Mouse (Mus musculus) brain, embryonic 18.5 days (tissue): ENCODE results near the gene Washc3.

Source experiments
- DNase-seq: peaks from one replicate; pipeline ENCODE4 v3.0.0-alpha.2; 2012; ENCODE audit warnings: low read depth, low spot score

The Washc3 gene

GRCm38 (mm10) chr10:88255556-88255955 is 54.7 kb downstream of the Washc3 start:
- no peak for DNase-seq

GRCm38 (mm10) chr10:88260309-88260708 is 59.4 kb downstream of the Washc3 start:
- no peak for DNase-seq

- no peak for DNase-seq
Measured at GRCm38 (mm10) chr10:88261186-88261585, 60.3 kb downstream of the Washc3 start.

GRCm38 (mm10) chr10:88263383-88263782 is 62.5 kb downstream of the Washc3 start:
- DNase-seq = no peak

GRCm38 (mm10) chr10:88274045-88274444 is 73.2 kb downstream of the Washc3 start:
- DNase-seq = no peak

GRCm38 (mm10) chr10:88281699-88282098 is 80.8 kb downstream of the Washc3 start:
- no peak for DNase-seq

- DNase-seq = no peak
Measured at GRCm38 (mm10) chr10:88284343-88284990, 83.6 kb downstream of the Washc3 start.

GRCm38 (mm10) chr10:88287261-88287660 is 86.4 kb downstream of the Washc3 start:
- no peak for DNase-seq

- no peak for DNase-seq
Measured at GRCm38 (mm10) chr10:88288061-88288460, 87.2 kb downstream of the Washc3 start.

- no peak for DNase-seq
Measured at GRCm38 (mm10) chr10:88295091-88295490, 94.2 kb downstream of the Washc3 start.
